Mouse (Mus musculus) layer of hippocampus, postnatal 25 days (tissue): ENCODE results near the gene Hormad1. TPM values are rescaled to one million over a fixed set of nuclear protein-coding genes. Genes with fewer than 3 reads are reported as not detected.
A peak's percentile ranks its signal among the peaks of the same experiment; 100 is the strongest.
"Not testable (repeated sequence)": the region's sequence is repeated elsewhere in the genome, so short reads cannot be mapped to it uniquely, and the experiment has no call there.

ENCODE experiments used
- DNase-seq, 2 experiments: peaks; one replicate each; pipeline ENCODE4 v3.0.0; 2022; ENCODE audit warnings: mixed read lengths in 2 of 2, low spot score in 1 of 2; ENCODE audit errors: extremely low spot score in 1 of 2
- total RNA-seq, 2 experiments: library from RNA; stranded (reverse); gene quantifications; 2 replicates each; pipeline ENCODE4 v1.2.3; 2021

Gene Hormad1
- not detected for total RNA-seq

DNA sequence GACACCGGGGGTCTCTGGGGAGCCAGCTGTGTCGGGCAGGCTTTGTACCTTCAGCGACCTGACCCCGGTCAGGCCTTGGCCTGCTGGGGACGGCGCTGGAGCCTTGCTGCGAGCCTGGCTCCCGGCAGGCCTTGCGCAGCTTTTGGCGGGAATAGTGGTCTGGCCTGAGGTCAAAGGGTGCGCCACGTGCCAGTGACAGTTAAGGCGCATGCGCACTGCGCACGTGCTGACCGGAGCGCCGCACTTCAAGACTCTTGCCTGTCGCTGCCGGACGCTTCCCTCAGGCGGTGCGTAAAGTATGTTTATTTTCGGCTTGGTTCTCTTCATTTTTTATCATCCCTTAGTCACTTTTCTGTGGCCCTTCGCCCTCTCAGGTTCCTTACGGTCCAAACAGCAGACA is at the start of gene Hormad1:
Gene Hormad1 (plus strand): TSS at position 241 of the 400 bp plus-strand sequence.
- no peak for DNase-seq

- no peak for DNase-seq
These were observed 47.8 kb upstream of the Hormad1 start for GRCm38 (mm10) chr3:95511611-95512180.

DNA sequence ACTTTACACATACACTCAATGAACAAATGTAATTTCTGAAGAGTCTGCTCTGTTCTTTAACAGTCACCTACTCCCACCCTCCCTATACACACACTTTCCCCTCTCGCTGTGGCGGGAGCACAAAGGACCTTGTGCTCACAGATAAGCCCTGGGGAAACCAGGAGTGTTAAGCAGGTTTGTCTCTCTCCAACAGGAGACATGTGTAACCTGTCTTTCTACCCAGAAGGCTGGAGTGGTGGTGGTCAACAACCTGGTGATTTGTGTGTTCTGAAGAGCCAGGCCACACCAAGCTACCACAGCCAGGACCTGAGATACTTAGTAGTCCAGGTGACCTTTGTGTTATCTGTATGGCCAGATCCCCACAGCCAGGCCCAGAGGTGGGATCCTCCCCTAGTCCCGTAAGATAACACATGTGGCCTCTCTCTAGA is 42.8 kb upstream of the Hormad1 start:
- no peak for DNase-seq

- peak; percentile 59 to 80 for DNase-seq
These were observed 42.0 kb upstream of the Hormad1 start for GRCm38 (mm10) chr3:95517493-95517898.

GRCm38 (mm10) chr3:95518891-95519290 is 40.6 kb upstream of the Hormad1 start:
- DNase-seq = no peak

GRCm38 (mm10) chr3:95519315-95519714 is 40.2 kb upstream of the Hormad1 start:
- no peak for DNase-seq

GRCm38 (mm10) chr3:95520100-95520499 is 39.4 kb upstream of the Hormad1 start:
- no peak for DNase-seq

- DNase-seq = no peak
These were observed 38.3 kb upstream of the Hormad1 start for GRCm38 (mm10) chr3:95521168-95521567.

DNA sequence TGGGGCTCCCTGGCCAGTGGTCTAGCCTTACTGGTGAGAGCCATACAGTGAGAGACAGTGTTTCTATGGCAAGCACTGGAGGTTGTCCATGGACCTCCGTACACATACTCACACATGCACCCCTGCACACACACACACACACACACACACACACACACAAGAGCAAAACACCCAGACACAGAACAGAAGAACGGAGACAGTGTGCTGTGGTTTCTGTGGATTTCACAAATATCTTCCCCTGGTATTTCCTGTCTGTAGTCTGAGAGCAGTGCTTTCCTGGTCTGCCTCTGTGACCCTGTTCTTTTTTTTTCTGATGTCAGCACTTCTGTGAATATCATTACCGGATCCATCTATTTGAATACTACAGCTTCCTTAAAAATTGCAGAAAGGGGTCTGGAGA is 35.8 kb upstream of the Hormad1 start:
- no peak for DNase-seq

DNA sequence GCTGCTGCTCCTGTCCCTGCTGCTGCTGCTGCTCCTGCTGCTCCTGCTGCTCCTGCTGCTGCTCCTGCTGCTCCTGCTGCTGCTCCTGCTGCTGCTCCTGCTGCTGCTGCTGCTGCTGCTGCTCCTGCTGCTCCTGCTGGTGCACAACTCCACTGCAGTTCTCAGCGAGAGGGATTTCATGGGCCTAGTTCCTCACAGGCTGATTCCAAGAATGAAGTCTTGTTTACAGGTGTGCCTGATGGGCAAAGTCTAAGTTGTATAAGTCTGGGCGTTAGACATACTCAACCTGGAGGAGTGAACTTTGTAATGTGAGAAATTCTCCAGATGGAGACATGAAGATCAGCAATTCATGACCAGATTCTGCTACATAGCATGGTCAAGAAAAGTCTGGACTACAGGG is 34.8 kb upstream of the Hormad1 start:
- DNase-seq = no peak

- DNase-seq = no peak
These were observed 33.4 kb upstream of the Hormad1 start for GRCm38 (mm10) chr3:95526111-95526510.

DNA sequence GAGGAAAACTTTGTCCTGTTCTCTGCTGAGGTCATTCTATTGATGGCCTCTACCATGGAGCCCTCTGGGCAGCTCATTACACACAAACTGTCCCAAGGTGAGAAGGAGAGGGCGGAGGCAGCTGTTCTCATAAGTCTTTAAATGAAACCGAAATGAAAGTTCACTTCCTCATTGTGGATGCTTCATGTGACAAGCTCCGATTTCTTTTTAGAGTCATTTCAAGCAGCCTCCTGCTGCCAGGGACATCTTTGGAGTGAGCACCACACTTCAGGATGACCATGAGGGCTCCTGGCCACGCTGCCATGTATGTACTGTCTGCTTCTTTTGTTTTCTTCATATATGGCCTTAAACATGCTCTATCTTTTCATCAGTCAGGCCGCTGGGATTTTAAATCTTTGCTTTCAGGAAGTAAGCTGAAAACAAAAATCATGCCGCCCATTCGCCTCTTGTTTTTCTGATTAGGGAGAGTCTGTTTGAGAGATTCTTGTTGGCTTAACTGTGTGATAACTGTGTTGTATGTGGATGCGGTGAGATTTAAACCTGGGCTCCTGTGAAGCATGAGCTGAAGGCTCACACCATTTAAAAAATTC is 32.8 kb upstream of the Hormad1 start, which contains the start of gene Ctss:
Gene Ctss (plus strand): TSS at position 165 of the 590 bp plus-strand sequence.
- no peak for DNase-seq

- DNase-seq = no peak
These were observed 29.7 kb upstream of the Hormad1 start for GRCm38 (mm10) chr3:95529814-95530213.

DNA sequence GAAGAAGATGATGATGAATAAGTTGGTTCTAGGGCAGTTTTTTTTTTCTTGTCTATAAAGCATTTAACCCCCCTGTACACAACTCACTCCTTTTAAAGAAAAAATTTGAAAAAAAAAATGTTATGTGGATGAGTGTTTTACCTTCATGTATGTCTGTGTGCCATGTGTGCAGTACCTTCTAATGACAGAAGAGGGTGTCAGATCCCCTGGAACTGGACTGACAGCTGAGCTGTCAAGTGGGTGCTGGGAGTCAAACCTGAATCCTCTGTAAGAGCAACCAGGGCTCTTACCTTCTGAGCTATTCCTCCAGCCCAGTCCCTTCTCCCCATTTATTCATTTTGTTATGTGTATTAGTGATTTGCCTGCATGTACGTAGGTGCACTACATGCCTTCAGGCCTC is 28.5 kb upstream of the Hormad1 start:
- no peak for DNase-seq

GRCm38 (mm10) chr3:95533364-95533763 is 26.1 kb upstream of the Hormad1 start:
- DNase-seq = no peak

- DNase-seq = no peak
These were observed 24.6 kb upstream of the Hormad1 start for GRCm38 (mm10) chr3:95534927-95535326.

GRCm38 (mm10) chr3:95538936-95539335 is 20.5 kb upstream of the Hormad1 start:
- no peak for DNase-seq

DNA sequence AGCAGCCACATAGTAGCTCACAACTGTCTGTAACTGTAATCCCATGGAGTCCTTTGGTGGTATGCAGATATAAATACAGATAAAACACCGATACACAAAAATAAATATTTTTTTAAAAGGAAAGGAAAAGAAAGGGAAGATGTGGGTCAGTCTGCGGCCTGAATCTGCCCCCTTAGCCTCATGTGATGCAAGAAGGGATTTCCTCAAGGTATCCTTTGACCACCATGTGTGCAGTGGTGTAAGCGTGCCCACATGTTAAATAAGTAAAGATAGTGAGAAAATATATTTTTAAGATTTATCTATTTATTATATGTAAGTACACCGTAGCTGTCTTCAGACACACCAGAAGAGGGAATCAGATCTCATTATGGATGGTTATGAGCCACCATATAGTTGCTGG is 19.6 kb upstream of the Hormad1 start:
- DNase-seq = no peak

DNA sequence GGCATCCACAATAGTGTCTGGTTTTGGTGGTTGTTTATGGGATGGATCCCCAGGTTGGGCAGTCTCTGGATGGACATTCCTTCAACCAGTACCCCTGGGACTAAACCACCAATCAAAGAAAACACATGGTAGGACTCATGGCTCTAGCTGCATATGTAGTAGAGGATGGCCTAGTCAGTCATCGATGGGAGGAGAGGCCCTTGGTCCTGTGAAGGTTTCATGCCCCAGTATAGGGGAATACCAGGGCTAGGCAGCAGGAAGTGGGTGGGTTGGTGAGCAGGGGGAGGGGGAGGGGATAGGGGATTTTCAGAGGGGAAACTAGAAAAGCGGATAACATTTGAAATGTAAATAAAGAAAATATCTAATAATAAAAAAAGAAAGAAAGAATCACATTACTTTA is 18.3 kb upstream of the Hormad1 start:
- DNase-seq = not testable (repeated sequence)

DNA sequence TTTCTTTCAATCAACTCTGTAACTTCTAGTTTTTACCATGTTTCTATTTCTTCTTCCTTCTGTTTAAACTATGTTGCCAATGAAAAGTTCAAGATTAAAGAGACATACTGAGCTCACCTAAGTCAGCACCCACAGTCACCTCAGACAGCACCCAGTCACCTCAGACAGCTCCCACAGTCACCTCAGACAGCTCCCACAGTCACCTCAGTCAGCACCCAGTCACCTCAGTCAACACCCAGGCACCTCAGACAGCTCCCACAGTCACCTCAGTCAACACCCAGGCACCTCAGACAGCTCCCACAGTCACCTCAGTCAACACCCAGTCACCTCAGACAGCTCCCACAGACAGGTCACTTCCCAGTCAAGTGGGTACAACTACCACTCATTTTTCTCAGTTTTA is 17.3 kb upstream of the Hormad1 start:
- no peak for DNase-seq

GRCm38 (mm10) chr3:95542981-95543380 is 16.5 kb upstream of the Hormad1 start:
- DNase-seq = no peak

GRCm38 (mm10) chr3:95550176-95550575 is 9.3 kb upstream of the Hormad1 start:
- no peak for DNase-seq
